Mouse (Mus musculus): ENCODE measurements around the gene Olfr222.
"Not testable (repeated sequence)": the region's sequence is repeated elsewhere in the genome, so short reads cannot be mapped to it uniquely, and the experiment has no call there.

Gene Olfr222

GRCm38 (mm10) chr11:59576135-59576534, at the start of gene Olfr222:
Gene Olfr222, minus strand, starts transcription at chr11:59576235.
- not testable (repeated sequence) for DNase-seq (ENCODE audit: low spot score in 2 of 2)

GRCm38 (mm10) chr11:59624017-59624630, 48.1 kb upstream of the Olfr222 start:
- DNase-seq (ENCODE audit: low spot score in 2 of 2): peak; percentile 34 to 67

GRCm38 (mm10) chr11:59622214-59622613, 46.2 kb upstream of the Olfr222 start:
- DNase-seq (ENCODE audit: low spot score in 2 of 2): no peak

- not testable (repeated sequence) for DNase-seq (ENCODE audit: low spot score in 2 of 2)
Observed at GRCm38 (mm10) chr11:59616986-59617385, 41.0 kb upstream of the Olfr222 start.

- DNase-seq (ENCODE audit: low spot score in 2 of 2): no peak
Observed at GRCm38 (mm10) chr11:59614120-59614519, 38.1 kb upstream of the Olfr222 start.

- DNase-seq (ENCODE audit: low spot score in 2 of 2): no peak
Observed at GRCm38 (mm10) chr11:59611646-59612045, 35.6 kb upstream of the Olfr222 start.

GRCm38 (mm10) chr11:59602287-59602686, 26.3 kb upstream of the Olfr222 start:
- no peak for DNase-seq (ENCODE audit: low spot score in 2 of 2)

GRCm38 (mm10) chr11:59600872-59601271, 24.8 kb upstream of the Olfr222 start:
- peak in 1 of 2 experiments; percentile 9 for DNase-seq (ENCODE audit: low spot score in 2 of 2)

GRCm38 (mm10) chr11:59599211-59599610, 23.2 kb upstream of the Olfr222 start:
- no peak for DNase-seq (ENCODE audit: low spot score in 2 of 2)

- no peak for DNase-seq (ENCODE audit: low spot score in 2 of 2)
Observed at GRCm38 (mm10) chr11:59596950-59597349, 20.9 kb upstream of the Olfr222 start.

- DNase-seq (ENCODE audit: low spot score in 2 of 2): no peak
Observed at GRCm38 (mm10) chr11:59596091-59596490, 20.1 kb upstream of the Olfr222 start.

- no peak for DNase-seq (ENCODE audit: low spot score in 2 of 2)
Observed at GRCm38 (mm10) chr11:59593189-59593588, 17.2 kb upstream of the Olfr222 start, which contains the start of gene Olfr223. Gene Olfr223, minus strand, starts transcription at chr11:59593289.

GRCm38 (mm10) chr11:59589496-59589895, 13.5 kb upstream of the Olfr222 start:
- DNase-seq (ENCODE audit: low spot score in 2 of 2): no peak

- DNase-seq (ENCODE audit: low spot score in 2 of 2): no peak
Observed at GRCm38 (mm10) chr11:59584539-59584938, 8.5 kb upstream of the Olfr222 start.

- DNase-seq (ENCODE audit: low spot score in 2 of 2): no peak
Observed at GRCm38 (mm10) chr11:59575726-59576125, 309 bp downstream of the Olfr222 start.

- no peak for DNase-seq (ENCODE audit: low spot score in 2 of 2)
Observed at GRCm38 (mm10) chr11:59569306-59569705, 6.7 kb downstream of the Olfr222 start.

- DNase-seq (ENCODE audit: low spot score in 2 of 2): no peak
Observed at GRCm38 (mm10) chr11:59562837-59563236, 13.2 kb downstream of the Olfr222 start.

GRCm38 (mm10) chr11:59562336-59562735, 13.7 kb downstream of the Olfr222 start:
- no peak for DNase-seq (ENCODE audit: low spot score in 2 of 2)

GRCm38 (mm10) chr11:59560906-59561305, 15.1 kb downstream of the Olfr222 start:
- no peak for DNase-seq (ENCODE audit: low spot score in 2 of 2)

GRCm38 (mm10) chr11:59554535-59554934, 21.5 kb downstream of the Olfr222 start:
- no peak for DNase-seq (ENCODE audit: low spot score in 2 of 2)

- no peak for DNase-seq (ENCODE audit: low spot score in 2 of 2)
Observed at GRCm38 (mm10) chr11:59554127-59554526, 21.9 kb downstream of the Olfr222 start.

GRCm38 (mm10) chr11:59544005-59544404, 32.0 kb downstream of the Olfr222 start:
- DNase-seq (ENCODE audit: low spot score in 2 of 2): no peak

GRCm38 (mm10) chr11:59543376-59543775, 32.7 kb downstream of the Olfr222 start:
- no peak for DNase-seq (ENCODE audit: low spot score in 2 of 2)

GRCm38 (mm10) chr11:59542442-59542841, 33.6 kb downstream of the Olfr222 start:
- no peak for DNase-seq (ENCODE audit: low spot score in 2 of 2)

Measured in urinary bladder, postnatal 36 days (tissue).